Mouse (Mus musculus): ENCODE data around the gene Tbc1d1.

Gene Tbc1d1

DNA sequence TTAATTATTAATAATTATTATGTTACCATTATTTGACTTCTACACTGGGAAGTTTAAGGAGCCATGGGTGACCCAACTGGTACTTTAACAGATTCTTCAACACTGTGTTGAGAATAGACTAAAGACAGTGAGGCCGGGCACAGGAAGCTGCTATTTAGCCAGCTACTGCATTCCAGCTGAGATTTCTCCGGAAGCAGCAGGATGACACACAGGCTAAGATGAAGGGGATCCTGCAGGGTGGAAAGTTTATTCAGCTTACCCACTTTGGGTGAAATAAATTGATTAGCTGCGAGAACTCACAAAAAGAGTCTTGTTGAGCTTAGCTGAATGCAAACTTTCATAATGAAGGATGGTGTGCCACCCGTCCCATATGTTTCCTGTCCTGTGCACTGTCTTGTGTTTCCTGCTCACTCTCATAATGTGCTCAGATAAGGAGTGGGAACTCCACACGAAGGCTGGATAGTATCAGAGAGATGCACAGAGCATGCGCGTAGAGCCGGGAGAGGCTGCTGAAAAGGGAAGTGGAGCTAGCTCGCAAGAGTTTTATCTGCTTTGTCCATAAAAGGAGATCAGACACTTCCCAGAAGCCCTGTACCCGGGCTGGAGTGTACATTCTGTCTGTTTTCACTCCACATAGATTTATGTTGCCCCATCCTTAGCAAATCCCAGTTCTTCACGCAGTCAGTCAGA lies at the start of gene Tbc1d1:
Gene Tbc1d1, plus strand, starts transcription at position 445 of the 690 bp plus-strand sequence.
- peak; percentile 86 for DNase-seq

GRCm38 (mm10) chr5:64107596-64108289 lies 48.4 kb upstream of the Tbc1d1 start:
- no peak for DNase-seq

DNA sequence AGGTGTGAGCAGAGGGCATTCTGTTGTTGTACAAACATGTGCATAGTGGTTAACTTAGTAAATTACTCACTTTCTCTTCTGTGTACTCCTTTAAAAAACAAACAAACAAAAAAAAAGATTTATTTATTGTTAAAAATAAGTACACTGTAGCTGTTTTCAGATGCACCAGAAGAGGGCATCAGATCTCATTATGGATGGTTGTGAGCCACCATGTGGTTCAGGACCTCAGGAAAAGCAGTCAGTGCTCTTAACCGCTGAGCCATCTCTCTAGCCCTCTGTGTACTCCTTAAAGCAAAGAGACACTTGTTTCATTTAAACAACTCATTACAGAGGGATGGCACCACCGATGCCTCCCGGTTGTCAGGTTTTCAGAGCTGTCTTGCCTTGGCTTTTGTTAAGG lies 46.9 kb upstream of the Tbc1d1 start:
- DNase-seq = peak; percentile 45

- DNase-seq = no peak
Measured at GRCm38 (mm10) chr5:64112360-64112759, 43.7 kb upstream of the Tbc1d1 start.

GRCm38 (mm10) chr5:64114210-64114609 lies 41.9 kb upstream of the Tbc1d1 start:
- DNase-seq = no peak

GRCm38 (mm10) chr5:64117191-64117590 lies 38.9 kb upstream of the Tbc1d1 start:
- DNase-seq = no peak

DNA sequence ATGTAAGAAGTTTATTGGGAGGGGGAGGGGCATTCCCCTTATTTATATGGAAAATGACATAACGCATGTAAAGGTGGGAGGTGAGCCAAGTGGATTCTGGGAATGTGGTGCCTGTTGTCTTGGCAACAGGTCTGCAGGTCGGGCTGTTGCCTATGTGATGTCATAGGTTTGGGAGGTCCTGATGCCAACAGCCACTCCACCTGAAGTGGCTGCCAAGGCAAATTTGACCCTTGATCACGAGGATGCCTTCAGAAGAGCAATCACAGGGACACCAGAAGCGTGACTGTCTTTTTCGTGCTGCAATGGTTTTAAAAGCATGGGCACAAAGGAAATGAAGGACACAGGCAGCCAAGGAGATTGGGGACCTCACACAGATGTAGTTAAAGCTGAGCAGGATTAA lies 30.3 kb upstream of the Tbc1d1 start:
- DNase-seq = no peak

GRCm38 (mm10) chr5:64131550-64131949 lies 24.6 kb upstream of the Tbc1d1 start:
- DNase-seq = no peak

DNA sequence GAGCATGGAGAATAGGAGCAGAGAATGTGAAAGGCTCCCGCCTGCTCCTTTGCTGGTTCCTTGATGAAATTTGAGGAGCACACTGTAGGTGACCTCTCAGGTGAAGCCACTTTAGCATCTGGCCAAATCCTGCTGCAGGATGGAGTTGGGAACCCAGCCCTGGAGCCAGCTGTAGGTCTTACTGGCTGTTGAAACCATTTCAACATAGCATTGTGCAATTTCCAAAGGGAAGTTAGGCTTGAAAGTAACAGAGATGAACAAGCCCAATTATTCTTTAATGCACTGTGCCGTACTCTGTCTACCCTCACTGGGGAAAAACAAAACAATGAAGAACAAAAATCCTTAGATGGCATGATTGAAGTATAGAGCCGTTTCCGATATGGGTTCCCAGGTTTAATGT lies 22.2 kb upstream of the Tbc1d1 start:
- DNase-seq = no peak

GRCm38 (mm10) chr5:64136325-64136724 lies 19.8 kb upstream of the Tbc1d1 start:
- peak; percentile 17 for DNase-seq

DNA sequence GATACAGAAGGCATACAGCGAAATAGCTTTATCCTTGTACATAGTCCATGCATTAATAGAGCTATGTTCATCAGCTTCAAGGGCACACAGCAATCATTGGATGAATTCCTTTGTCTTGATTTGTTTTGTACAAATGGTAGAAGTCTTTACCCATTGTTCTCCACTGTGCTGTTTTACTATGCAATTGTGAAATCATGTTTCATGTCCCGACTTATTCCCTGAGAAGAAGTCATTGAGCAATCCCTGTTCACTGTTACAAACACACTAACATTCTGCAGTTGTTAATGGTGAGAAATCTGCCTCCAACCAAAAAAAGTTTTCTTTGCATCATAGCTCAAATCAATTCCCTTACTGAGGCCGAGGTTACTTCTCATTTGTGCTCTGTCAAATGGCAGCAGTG lies 15.9 kb upstream of the Tbc1d1 start:
- no peak for DNase-seq

GRCm38 (mm10) chr5:64144315-64144714 lies 11.8 kb upstream of the Tbc1d1 start:
- no peak for DNase-seq

DNA sequence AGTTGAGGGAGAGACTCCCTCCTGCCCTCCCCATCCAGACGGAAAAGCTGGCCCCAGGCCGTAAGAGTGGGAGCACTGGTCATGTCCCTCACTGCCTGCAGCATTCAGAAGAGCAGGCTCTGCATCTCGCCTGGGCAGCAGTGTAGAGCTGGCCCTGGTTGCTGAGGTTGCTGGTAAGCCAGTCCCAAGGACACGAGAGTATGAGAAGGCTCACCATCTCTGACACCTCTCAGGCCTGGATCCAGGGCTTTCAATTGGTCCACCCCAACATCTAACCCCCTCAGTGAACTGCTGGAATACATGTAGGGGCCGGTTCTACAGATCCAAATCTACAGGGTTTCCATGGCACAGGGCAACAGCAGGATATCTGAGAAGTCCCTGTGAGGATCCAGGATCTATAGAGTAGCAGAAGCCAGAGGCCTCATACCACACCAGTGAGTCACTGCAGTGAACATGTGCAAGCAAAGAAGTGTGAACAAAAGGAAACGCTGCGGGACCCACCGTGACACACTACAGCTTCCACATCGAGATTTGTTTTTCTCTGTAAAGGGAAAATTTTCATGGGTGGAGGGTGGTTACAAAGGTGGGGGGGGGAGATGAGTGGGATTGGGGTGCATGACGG lies 9.6 kb upstream of the Tbc1d1 start:
- DNase-seq = no peak

- DNase-seq = no peak
Measured at GRCm38 (mm10) chr5:64149184-64150127, 6.6 kb upstream of the Tbc1d1 start.

DNA sequence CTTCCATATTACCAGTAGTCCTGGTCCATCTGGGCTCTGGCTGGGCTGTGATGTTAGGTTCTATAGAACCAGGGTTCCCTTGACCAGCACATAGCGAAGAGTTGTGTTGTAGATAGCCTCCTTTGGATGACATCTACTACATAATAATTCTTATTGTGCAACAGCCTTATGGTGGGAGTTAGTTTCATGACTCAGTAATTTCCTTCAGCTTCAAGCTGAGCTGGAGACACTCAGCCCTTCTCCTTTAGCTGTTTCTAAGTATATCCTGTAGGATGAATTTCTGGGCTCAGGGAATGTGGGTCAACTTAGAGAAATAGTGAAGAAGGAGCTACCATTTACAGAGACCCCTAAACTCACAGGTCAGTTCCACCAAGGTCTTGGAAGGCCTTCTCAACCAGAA lies 2.8 kb upstream of the Tbc1d1 start:
- no peak for DNase-seq

GRCm38 (mm10) chr5:64156579-64156978 lies 474 bp downstream of the Tbc1d1 start:
- DNase-seq = no peak

DNA sequence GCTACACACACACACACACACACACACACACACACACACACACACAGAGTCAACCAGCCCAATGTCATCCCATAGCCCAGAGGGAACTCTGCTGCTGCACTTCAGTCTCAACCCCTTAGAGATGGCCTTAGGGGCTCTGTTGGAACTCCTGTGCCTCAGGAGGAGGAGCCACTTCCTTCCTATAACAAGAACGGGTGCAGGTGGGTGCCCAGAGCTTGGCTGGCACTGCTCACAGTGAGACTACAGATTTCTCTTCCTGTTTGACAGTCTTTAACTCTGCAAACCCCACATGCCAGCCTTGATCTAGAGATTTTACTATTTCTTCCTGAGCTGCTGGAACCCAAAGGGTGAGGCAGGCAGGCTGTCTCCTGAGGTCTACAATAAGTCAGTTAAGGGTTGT lies 1.8 kb downstream of the Tbc1d1 start:
- DNase-seq = no peak

- no peak for DNase-seq
Measured at GRCm38 (mm10) chr5:64158501-64158900, 2.4 kb downstream of the Tbc1d1 start.

DNA sequence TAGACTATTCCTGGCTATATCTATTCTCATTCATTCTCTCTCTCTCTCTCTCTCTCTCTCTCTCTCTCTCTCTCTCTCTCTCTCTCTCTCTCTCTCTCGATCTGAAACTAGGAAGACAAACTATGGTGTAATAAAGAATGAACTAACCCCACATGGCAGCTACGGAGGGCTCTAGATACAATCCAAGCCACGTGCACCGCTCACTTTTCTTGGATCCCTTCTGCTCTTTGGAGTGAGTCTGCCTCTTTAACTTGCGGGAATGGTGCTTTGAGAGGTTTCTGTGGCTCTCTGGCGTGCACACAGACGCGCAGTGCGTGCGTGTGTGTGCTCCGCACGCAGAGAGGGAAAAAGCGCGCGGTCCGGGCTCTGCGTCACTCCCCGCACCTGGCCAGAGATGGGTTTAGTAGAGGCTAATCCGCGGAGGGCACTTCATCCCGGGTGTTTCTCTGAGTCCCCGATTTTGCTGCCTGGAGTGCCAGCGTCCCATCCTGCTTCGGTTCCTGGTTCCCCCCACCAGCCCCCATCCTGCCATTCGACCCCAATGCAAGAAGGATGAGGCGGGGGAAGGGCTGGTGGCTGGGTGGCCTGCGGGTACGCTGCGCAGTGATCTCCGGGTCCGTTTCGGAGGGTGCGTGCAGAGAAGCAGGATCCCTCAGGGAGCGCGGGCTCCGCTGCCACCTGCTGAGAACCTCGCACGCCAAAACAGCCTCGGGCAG lies 3.1 kb downstream of the Tbc1d1 start:
- peak; percentile 27 for DNase-seq

- DNase-seq = peak; percentile 77
Measured at GRCm38 (mm10) chr5:64159781-64160704, 3.9 kb downstream of the Tbc1d1 start.

GRCm38 (mm10) chr5:64160705-64161391 lies 4.7 kb downstream of the Tbc1d1 start:
- DNase-seq = peak; percentile 19
